Mouse (Mus musculus) limb, embryonic 12.5 days (tissue): ENCODE results near the gene Cpne7. TPM values are rescaled to one million over a fixed set of nuclear protein-coding genes. Genes with fewer than 3 reads are reported as not detected.

Experiments
- ATAC-seq: fragments of 200-750 bp; cut with Nextera tagmentation; 2 replicates; pipeline ENCODE4 v1.8.0; 2017; ENCODE audit warnings: low read depth, moderate TSS enrichment; ENCODE audit not compliant: insufficient number of reproducible peaks, insufficient read depth, low FRiP score, low TSS enrichment
- H3K27ac ChIP-seq: fragments of 300-500 bp; sonication (generic); 2 replicates; pipeline ENCODE4 v1.5.1; 2016; ENCODE audit warnings: mild to moderate bottlenecking, moderate library complexity
- H3K27me3 ChIP-seq: fragments of 300-500 bp; sonication (generic); 2 replicates; pipeline ENCODE4 v1.6.1; 2016; ENCODE audit warnings: mild to moderate bottlenecking, moderate library complexity
- H3K36me3 ChIP-seq: fragments of 300-500 bp; sonication (generic); 2 replicates; pipeline ENCODE4 v1.6.1; 2016; ENCODE audit warnings: mild to moderate bottlenecking, moderate library complexity
- H3K4me1 ChIP-seq: fragments of 300-500 bp; sonication (generic); replicated peaks from 2 replicates; pipeline ENCODE4 v1.6.1; 2016
- H3K4me2 ChIP-seq: fragments of 300-500 bp; sonication (generic); 2 replicates; pipeline ENCODE4 v1.6.1; 2016; ENCODE audit warnings: mild to moderate bottlenecking, moderate library complexity
- H3K4me3 ChIP-seq: fragments of 300-500 bp; sonication (generic); replicated peaks from 2 replicates; pipeline ENCODE4 v1.5.1; 2016; ENCODE audit warnings: mild to moderate bottlenecking
- H3K9ac ChIP-seq: fragments of 300-500 bp; sonication (generic); replicated peaks from 2 replicates; pipeline ENCODE4 v1.6.1; 2016; ENCODE audit warnings: mild to moderate bottlenecking, moderate library complexity
- H3K9me3 ChIP-seq: fragments of 300-500 bp; sonication (generic); 2 replicates; pipeline ENCODE4 v1.6.1; 2016; ENCODE audit warnings: mild to moderate bottlenecking, moderate library complexity
- WGBS: fragments of 180-500 bp; shearing (Covaris S2); methylation state at CpG from one replicate; pipeline ENCODE4 v1.1.7; 2016; 5-methylcytosine and 5-hydroxymethylcytosine counted together
- polyA plus RNA-seq: library from polyadenylated mRNA; unstranded; fragments of >200 nt; fragmentation: Nextera tagmentation; extraction: Ambion mirVana; gene quantifications from 2 replicates; pipeline ENCODE4 v1.2.1, GENCODE M21; 2016

Cpne7 gene
- 0.40 and 0.53 TPM in 2 replicates for polyA plus RNA-seq

GRCm38 (mm10) chr8:123117127-123117731 is at the start of gene Cpne7:
Gene Cpne7 (plus strand): TSS chr8:123117374.
- Histone ChIP-seq H3K36me3 (no peaks in the 10 kb centered on the region), H3K4me1 (peaks cover 14% of the 10 kb centered on the region), H3K4me2 (peak within 1 kb of the TSS; percentile 94), H3K9me3 (no peaks in the 10 kb centered on the region), H3K9ac (peak within 1 kb of the TSS; percentile 63), H3K27me3 (peaks cover 59% of the 10 kb centered on the region), H3K4me3 (peak within 1 kb of the TSS; percentile 54), H3K27ac (no peak within 1 kb of the TSS)
- no peak for ATAC-seq
- WGBS = 1% methylated on average over 51 of the region's 51 CpGs

- Histone ChIP-seq H3K4me1 (peaks cover 11% of the 10 kb centered on the region), H3K36me3 (peaks cover 77% of the 10 kb centered on the region), H3K4me3 (no peak overlapping the region), H3K9ac (no peak overlapping the region), H3K9me3 (no peaks in the 10 kb centered on the region), H3K27me3 (no peaks in the 10 kb centered on the region), H3K4me2 (no peak overlapping the region), H3K27ac (no peak overlapping the region)
- 83% methylated on average over 4 of the region's 4 CpGs for WGBS
- no peak for ATAC-seq
These were observed 46.0 kb upstream of the Cpne7 start for GRCm38 (mm10) chr8:123071176-123071575.

DNA sequence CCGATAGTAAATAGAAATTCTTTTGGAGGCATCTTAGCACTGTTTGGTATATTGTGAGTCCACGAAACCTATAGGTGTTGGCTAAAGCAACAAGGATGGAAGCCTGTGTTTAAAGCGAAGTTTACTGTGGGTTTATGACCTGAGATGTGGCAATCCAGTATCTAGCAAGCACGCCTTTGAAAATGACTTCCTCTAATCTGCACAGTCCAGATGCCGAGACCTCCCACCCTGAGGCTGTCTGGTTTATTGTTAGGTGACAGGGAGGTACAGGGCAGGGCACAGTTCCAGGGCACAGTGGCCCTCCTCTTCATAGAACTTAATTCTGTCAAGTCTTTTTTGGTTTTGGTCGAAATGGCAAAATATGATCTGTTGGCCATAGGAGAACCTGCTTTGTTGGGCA is 40.0 kb upstream of the Cpne7 start:
- 84% methylated on average over 6 of the region's 6 CpGs for WGBS
- H3K4me3 ChIP-seq = no peak overlapping the region
- H3K9ac ChIP-seq = no peak overlapping the region
- no peak overlapping the region for H3K27ac ChIP-seq
- no peak for ATAC-seq
- no peaks in the 10 kb centered on the region for H3K27me3 ChIP-seq
- H3K4me1 ChIP-seq = no peaks in the 10 kb centered on the region
- peaks cover 95% of the 10 kb centered on the region for H3K36me3 ChIP-seq
- no peak overlapping the region for H3K4me2 ChIP-seq
- no peaks in the 10 kb centered on the region for H3K9me3 ChIP-seq

GRCm38 (mm10) chr8:123082993-123083392 is 34.2 kb upstream of the Cpne7 start:
- no peak overlapping the region for H3K4me2 ChIP-seq
- no peak overlapping the region for H3K27ac ChIP-seq
- no peak overlapping the region for H3K9ac ChIP-seq
- H3K27me3 ChIP-seq = no peaks in the 10 kb centered on the region
- H3K9me3 ChIP-seq = no peaks in the 10 kb centered on the region
- no peak for ATAC-seq
- 82% methylated on average over 6 of the region's 6 CpGs for WGBS
- H3K36me3 ChIP-seq = peaks cover 95% of the 10 kb centered on the region
- no peak overlapping the region for H3K4me3 ChIP-seq
- no peaks in the 10 kb centered on the region for H3K4me1 ChIP-seq

DNA sequence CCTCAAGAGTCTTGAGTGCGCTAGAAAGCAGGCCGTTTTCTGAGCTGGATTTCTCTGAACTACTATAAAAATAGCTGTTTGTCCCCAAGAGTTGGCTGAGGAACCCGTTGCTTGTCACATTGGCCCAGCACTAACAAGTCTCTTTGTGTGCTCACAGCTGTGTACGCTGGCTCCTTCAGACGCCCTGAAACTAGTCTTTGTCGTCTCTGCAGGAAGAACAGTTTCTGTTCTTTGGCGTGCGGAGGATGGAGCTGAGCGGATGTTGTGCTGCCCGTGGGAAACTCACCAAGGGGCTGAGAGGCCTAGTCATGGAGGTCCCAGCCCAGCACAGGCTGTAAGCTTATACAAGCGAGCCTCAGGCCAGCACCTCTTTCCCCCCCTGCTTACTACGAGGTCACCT is 33.6 kb upstream of the Cpne7 start:
- no peak overlapping the region for H3K4me3 ChIP-seq
- H3K36me3 ChIP-seq = peaks cover 99% of the 10 kb centered on the region
- H3K4me1 ChIP-seq = no peaks in the 10 kb centered on the region
- H3K27ac ChIP-seq = no peak overlapping the region
- WGBS = 94% methylated on average over 12 of the region's 12 CpGs
- H3K9me3 ChIP-seq = no peaks in the 10 kb centered on the region
- no peak overlapping the region for H3K9ac ChIP-seq
- H3K4me2 ChIP-seq = no peak overlapping the region
- no peak for ATAC-seq
- H3K27me3 ChIP-seq = no peaks in the 10 kb centered on the region

GRCm38 (mm10) chr8:123087289-123087688 is 29.9 kb upstream of the Cpne7 start:
- Histone ChIP-seq H3K27ac (no peak overlapping the region), H3K4me2 (no peak overlapping the region), H3K9me3 (no peaks in the 10 kb centered on the region), H3K36me3 (peaks cover 99% of the 10 kb centered on the region), H3K4me3 (no peak overlapping the region), H3K4me1 (no peaks in the 10 kb centered on the region), H3K9ac (no peak overlapping the region), H3K27me3 (no peaks in the 10 kb centered on the region)
- WGBS = 91% methylated on average over 9 of the region's 9 CpGs
- ATAC-seq = no peak

DNA sequence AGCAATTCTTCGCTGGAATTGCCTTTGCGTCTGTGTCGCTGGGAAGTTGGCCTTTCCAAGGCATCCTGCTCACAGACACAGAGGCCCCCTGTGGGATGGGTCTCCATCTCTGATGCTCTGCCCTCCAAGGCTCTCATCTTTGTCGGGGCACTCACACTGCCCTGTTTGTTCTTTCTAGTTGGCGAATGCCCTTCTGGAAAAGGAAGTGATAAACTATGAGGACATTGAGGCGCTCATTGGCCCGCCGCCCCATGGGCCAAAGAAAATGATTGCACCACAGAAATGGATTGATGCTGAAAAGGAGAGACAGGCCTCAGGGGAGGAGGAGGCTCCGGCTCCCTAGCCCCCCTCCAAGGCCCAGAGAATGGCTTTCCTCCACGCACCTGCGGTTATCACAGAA is 20.0 kb upstream of the Cpne7 start:
- no peak for ATAC-seq
- H3K27me3 ChIP-seq = no peaks in the 10 kb centered on the region
- no peak overlapping the region for H3K9ac ChIP-seq
- H3K4me1 ChIP-seq = 0 out of 2 replicates have a peak, but pooled peaks cover 2% of the 10 kb centered on the region
- H3K9me3 ChIP-seq = no peaks in the 10 kb centered on the region
- 88% methylated on average over 11 of the region's 11 CpGs for WGBS
- H3K4me2 ChIP-seq = no peak overlapping the region
- H3K27ac ChIP-seq = no peak overlapping the region
- peaks cover 53% of the 10 kb centered on the region for H3K36me3 ChIP-seq
- no peak overlapping the region for H3K4me3 ChIP-seq

DNA sequence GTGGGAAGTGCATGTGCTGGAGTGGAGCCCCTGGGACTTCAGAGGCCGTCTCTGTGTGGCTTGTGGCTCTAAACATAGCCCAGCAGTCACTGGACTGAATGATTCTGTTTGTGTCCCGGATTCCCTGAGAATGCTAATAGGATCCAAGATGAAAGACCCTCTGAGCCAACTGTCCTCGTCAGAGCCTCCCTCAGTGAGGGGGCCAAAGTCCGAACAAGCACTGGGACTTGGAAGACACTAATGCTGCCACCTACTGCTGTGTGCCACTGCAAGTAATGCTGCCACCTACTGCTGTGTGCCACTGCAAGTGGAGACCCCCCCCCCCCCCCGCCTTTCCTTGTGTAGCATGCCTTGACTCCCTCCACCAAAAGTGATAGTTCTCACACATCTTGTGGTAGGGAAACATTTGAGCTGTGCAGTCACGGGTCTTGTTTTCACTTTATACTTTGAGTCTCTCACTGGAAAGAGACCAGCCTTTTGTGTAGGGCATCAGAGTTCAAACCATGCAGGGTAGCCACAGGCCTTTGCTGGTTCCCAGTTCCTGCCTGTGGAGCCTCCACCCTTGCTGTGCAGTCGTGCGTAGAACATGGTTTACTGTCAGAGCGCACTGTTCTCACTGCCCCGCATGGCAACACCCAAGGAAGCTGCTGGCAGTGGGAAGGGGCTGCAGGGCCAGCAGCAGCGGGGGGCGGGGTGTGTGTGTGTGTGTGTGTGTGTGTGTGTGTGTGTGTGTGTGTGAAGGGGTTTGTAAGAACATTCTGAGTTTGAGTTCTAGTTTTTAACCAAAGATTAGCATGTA is 19.2 kb upstream of the Cpne7 start:
- Histone ChIP-seq H3K4me1 (0 out of 2 replicates have a peak, but pooled peaks cover 2% of the 10 kb centered on the region), H3K4me2 (no peak overlapping the region), H3K4me3 (no peak overlapping the region), H3K27me3 (no peaks in the 10 kb centered on the region), H3K9ac (no peak overlapping the region), H3K27ac (no peak overlapping the region), H3K36me3 (peaks cover 49% of the 10 kb centered on the region), H3K9me3 (no peaks in the 10 kb centered on the region)
- 80% methylated on average over 12 of the region's 12 CpGs for WGBS
- ATAC-seq = no peak

GRCm38 (mm10) chr8:123100288-123100687 is 16.9 kb upstream of the Cpne7 start:
- Histone ChIP-seq H3K36me3 (peaks cover 49% of the 10 kb centered on the region), H3K27ac (peak overlapping the region; percentile 35), H3K4me3 (no peak overlapping the region), H3K9ac (no peak overlapping the region), H3K9me3 (no peaks in the 10 kb centered on the region), H3K4me1 (peaks cover 12% of the 10 kb centered on the region), H3K4me2 (no peak overlapping the region), H3K27me3 (no peaks in the 10 kb centered on the region)
- no peak for ATAC-seq
- WGBS = 50% methylated on average over 8 of the region's 8 CpGs

GRCm38 (mm10) chr8:123101244-123101643 is 15.9 kb upstream of the Cpne7 start:
- WGBS = 81% methylated on average over 4 of the region's 4 CpGs
- no peak for ATAC-seq
- H3K27ac ChIP-seq = no peak overlapping the region
- H3K4me3 ChIP-seq = no peak overlapping the region
- no peaks in the 10 kb centered on the region for H3K27me3 ChIP-seq
- H3K36me3 ChIP-seq = peaks cover 48% of the 10 kb centered on the region
- peaks cover 12% of the 10 kb centered on the region for H3K4me1 ChIP-seq
- H3K9ac ChIP-seq = no peak overlapping the region
- H3K4me2 ChIP-seq = peak overlapping the region; percentile 92
- H3K9me3 ChIP-seq = no peaks in the 10 kb centered on the region

DNA sequence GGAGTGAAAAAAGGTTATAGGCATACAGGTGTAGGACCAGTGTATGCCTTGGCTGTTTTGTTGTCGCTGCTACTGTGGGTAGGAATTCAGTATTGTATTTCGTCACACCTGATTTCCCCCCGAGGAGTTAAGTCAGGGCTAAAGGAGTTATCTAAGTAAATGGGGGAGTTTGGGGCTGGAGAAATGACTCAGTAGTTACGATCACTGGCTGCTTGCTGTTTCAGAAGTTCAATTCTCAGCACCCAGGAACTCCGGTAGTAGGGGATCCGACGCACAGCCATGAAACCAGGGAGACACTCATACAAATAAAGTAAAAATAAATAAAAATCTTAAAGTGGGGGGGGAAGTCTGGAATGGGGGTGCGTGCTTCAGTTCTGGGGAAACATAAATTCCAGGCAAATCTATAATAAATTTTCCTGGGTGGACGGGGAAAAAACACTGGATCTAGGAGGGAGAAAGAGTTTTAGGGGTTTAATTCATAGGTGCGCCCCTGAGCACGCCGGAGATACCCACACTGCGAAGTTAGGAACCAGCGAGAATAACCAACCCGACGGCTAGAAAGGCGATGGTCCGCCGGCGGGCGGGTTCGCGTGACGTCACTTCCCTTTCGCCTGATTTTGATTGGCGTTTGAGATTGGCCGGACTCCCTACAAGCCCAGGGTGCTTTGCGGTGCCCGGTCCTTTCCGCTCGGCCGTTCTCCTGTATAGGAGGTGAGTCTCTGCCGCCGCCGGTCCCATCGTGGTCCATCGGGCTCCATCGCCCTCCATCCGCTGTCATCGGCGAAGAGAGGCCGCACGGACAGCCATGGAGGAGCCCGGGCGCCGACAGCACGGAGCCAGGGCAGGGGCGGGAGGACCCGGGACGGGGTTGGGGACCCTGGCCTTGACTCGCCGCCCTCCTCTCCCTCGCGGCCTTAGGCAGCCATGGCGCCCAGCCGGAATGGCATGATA is 15.2 kb upstream of the Cpne7 start, which contains the start of gene Rpl13:
Rpl13 (plus strand) TSS at position 616 of the 951 bp plus-strand sequence.
- 2% methylated on average over 55 of the region's 56 CpGs for WGBS
- Histone ChIP-seq H3K9ac (peak within 1 kb of the TSS; percentile 96), H3K36me3 (peaks cover 44% of the 10 kb centered on the region), H3K9me3 (no peaks in the 10 kb centered on the region), H3K27ac (peak within 1 kb of the TSS; percentile 97), H3K27me3 (no peaks in the 10 kb centered on the region), H3K4me1 (peaks cover 12% of the 10 kb centered on the region), H3K4me2 (peak within 1 kb of the TSS; percentile 92), H3K4me3 (peak within 1 kb of the TSS; percentile 78)
- ATAC-seq = peak; percentile 94
